Mouse (Mus musculus) spleen, postnatal 10 days (tissue): Measurements from ENCODE around the gene Efna1.
A peak's percentile ranks its signal among the peaks of the same experiment; 100 is the strongest.

Source experiments
- DNase-seq, 2 experiments: peaks; one replicate each; pipeline ENCODE4 v3.0.0; 2021 to 2022; ENCODE audit warnings: low spot score in 2 of 2

Efna1 gene

GRCm38 (mm10) chr3:89279153-89279890 lies 1.6 kb downstream of the Efna1 start:
- peak in 1 of 2 experiments; percentile 63 for DNase-seq

GRCm38 (mm10) chr3:89278643-89279042 lies 2.3 kb downstream of the Efna1 start:
- no peak for DNase-seq

DNA sequence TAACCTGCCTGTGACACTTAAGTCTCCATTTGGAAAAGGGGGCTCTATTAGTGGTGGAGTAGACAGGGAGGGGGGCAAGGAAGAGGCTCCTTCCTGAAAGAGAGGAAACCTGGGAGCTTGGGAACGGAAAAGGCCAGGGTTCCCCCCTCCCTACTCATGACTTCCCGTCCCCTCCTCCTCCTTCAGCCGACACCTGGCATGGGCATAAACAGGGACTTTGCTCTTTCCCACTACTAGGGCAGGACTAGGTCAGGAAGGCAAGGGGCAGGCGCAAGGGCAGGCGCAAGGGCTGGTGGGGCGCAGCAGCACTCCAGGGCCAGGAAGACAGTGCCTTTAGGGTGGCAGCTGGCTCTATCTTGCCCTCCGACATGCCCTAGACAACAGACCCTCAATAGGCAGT lies 2.8 kb downstream of the Efna1 start:
- no peak for DNase-seq

- DNase-seq: no peak
Observed at GRCm38 (mm10) chr3:89277281-89278021, 3.5 kb downstream of the Efna1 start.

- DNase-seq: no peak
Observed at GRCm38 (mm10) chr3:89276061-89276460, 4.9 kb downstream of the Efna1 start.

- no peak for DNase-seq
Observed at GRCm38 (mm10) chr3:89271760-89272159, 9.2 kb downstream of the Efna1 start.

DNA sequence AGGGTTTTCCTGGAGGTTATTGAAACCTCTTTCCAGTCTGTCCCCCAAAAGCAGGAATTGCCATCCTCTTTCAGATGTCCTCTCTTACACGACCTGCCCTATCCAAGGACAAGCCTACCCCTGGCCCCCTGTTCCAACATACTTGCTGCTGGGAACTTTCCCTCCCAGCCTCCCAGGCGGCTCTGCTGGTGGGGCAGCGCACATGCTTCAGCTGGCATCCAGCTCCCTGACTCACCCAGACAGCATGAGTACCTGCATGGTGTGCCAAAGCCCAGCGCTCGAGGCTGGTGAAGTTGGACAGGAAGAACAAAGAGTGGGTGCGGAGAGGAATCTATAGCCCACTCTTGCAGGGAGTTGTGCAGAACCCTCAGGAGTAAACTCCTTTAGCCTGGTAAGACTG lies 10.1 kb downstream of the Efna1 start:
- DNase-seq: no peak

- peak; percentile 57 to 82 for DNase-seq
Observed at GRCm38 (mm10) chr3:89270051-89270755, 10.7 kb downstream of the Efna1 start, which contains the start of gene Slc50a1. Gene Slc50a1, minus strand, starts transcription at chr3:89270570.

GRCm38 (mm10) chr3:89268916-89269315 lies 12.0 kb downstream of the Efna1 start:
- DNase-seq: no peak

GRCm38 (mm10) chr3:89266439-89266893 lies 14.5 kb downstream of the Efna1 start:
- DNase-seq: peak; percentile 61 to 80

DNA sequence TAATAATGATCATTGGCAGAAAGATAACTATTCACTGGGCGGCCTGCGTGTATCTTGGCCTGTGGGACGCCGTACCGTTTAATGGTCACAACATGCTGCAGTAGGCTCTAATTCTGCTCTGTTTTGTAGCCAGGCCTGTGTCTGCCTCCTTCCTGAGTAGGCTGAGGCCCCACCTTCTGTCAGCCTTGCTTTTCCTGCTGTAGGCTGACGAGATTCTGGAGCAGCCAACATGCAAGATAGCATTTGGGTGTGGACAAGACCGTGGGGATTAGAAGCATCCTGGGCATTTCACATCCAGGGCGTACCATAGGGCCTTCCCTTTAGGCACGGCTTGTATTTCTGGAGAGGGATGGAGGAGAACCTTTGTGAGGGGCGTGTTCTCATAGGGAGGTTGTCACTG lies 18.5 kb downstream of the Efna1 start:
- no peak for DNase-seq

DNA sequence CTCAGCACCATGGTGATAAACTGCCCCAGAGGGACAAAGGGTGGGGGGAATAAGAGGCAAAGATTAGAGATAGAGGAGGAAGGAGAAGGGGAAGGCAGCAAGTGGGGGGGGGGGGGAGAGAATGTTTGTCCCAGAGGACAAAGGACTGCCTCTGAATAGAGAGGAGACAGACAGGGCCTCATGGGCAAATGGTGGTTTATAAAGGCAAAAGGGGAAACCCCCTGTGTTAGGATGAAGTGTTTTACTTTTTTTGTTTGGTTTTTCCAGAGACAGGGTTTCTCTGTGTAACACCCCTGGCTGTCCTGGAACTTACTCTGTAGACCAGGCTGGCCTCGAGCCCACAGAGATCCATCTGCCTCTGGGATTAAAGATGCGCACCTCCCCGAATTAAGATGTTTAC lies 20.7 kb downstream of the Efna1 start:
- DNase-seq: no peak

DNA sequence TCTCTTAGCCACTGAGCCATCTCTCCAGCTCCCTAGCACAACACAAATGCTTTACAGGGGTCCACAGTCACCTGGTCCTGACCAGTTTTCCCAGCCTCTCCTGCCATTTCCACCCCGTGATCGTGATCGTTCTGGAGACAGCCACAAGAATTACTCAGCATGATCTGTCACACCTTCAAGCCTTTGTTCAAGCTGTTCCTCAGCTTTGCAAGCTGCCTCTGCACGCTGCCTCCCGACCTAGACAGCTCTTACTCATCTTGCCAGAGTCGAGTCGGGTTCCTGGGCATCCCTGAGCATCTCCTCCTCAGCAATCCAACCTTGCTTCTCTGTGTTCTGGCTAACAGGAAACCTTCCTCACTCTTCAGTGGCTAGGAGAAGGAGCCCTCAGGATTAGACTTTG lies 21.9 kb downstream of the Efna1 start, which contains the start of gene Dpm3:
TSS of gene Dpm3 (plus strand) at position 283 of the 400 bp plus-strand sequence.
- DNase-seq: no peak

DNA sequence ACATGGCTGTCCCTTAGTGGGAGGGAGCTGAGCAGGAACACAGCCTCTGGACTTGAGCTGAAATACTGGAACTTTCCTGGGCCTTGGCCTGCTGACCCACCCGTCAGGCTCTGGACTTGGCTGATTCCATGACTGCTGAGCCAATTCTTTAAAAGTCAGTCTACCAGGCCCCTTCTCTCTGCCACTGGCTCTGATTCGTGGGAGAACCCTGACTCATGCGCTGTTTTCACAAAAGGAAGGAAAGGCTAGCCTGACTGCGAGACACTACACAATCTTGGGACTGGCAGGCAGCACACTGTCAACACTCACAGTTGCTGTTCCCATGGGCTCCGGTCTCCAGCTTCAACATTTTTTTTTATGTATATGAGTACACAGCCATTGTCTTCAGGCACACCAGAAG lies 24.8 kb downstream of the Efna1 start:
- DNase-seq: no peak

DNA sequence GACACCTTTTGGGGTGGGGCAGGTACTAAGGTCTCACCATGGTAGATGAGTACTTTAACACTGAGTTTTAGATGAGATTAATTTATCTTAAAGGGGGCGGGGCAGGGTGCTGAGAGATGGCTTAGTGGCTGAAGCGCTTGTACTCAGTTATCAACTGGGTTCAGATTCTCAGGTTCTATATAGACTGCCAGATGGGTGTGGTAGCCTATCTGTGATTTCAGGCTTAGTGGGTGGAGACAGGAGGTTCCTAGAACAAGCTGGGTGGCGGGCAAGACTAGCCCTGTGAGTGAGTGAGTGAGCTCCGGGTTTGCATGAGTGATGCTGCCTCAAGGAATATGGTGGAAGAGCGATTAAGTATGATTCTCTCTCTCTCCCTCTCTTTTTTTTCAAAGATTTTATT lies 25.9 kb downstream of the Efna1 start:
- no peak for DNase-seq

- peak; percentile 40 to 76 for DNase-seq
Observed at GRCm38 (mm10) chr3:89251365-89251895, 29.5 kb downstream of the Efna1 start.

GRCm38 (mm10) chr3:89250435-89251040 lies 30.4 kb downstream of the Efna1 start:
- peak; percentile 46 to 75 for DNase-seq

DNA sequence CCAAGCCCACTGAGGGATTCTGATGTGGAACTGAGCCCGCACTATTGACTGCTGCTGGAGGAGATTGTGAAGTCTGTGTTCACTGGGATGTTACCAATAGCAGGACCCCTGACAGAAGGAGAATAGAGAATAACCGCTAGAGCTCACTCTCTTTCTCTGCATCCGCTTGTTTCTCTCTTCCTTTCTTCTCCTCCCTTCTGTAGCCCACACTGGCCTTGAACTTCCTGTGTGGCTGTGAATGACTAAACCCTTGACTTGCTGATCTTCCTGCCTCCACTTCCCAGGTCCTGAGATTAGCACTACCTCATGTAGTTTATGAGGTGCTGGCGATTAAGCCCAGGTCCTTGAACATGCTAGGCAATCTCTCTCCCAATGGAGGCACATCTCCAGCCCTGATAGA lies 33.5 kb downstream of the Efna1 start:
- DNase-seq: no peak

GRCm38 (mm10) chr3:89246261-89247100 lies 34.5 kb downstream of the Efna1 start, which contains the start of gene Trim46:
Gene Trim46, minus strand, starts transcription at chr3:89246309.
- DNase-seq: peak; percentile 84 to 90

GRCm38 (mm10) chr3:89245688-89246171 lies 35.2 kb downstream of the Efna1 start, which contains the start of gene Krtcap2:
Gene Krtcap2, plus strand, starts transcription at chr3:89245966.
- no peak for DNase-seq
